Mouse (Mus musculus) liver, adult 2 months (tissue): ENCODE measurements around the gene Teddm1a.

Experiments used
- CTCF ChIP-seq: fragments of 200-500 bp; IDR thresholded peaks from 2 replicates; pipeline ENCODE4 v1.5.1; 2011; ENCODE audit warnings: low read depth, low read length, control low read depth
- POLR2A ChIP-seq: fragments of 200-500 bp; IDR thresholded peaks from 2 replicates; pipeline ENCODE4 v1.6.1; 2011; ENCODE audit warnings: low read length, control low read depth; ENCODE audit not compliant: insufficient read depth; ENCODE audit errors: extremely low read depth

- no peak for TF ChIP-seq POLR2A
- no peak for TF ChIP-seq CTCF
Measured at GRCm38 (mm10) chr1:153874045-153874444, 17.5 kb upstream of the Teddm1a start, which contains the start of gene Teddm1b.
